Mouse (Mus musculus) midbrain, embryonic 16.5 days (tissue): Measurements from ENCODE around the gene Adprm. TPM values are rescaled to one million over a fixed set of nuclear protein-coding genes. Genes with fewer than 3 reads are reported as not detected.

Experiments
- ATAC-seq: fragments of 200-750 bp; cut with Nextera tagmentation; 2 replicates; pipeline ENCODE4 v1.8.0; 2017; ENCODE audit warnings: moderate TSS enrichment
- H3K27ac ChIP-seq: fragments of 300-500 bp; sonication (generic); 2 replicates; pipeline ENCODE4 v1.5.1; 2014; ENCODE audit warnings: mild to moderate bottlenecking, low read length, mixed read lengths
- H3K27me3 ChIP-seq: fragments of 300-500 bp; sonication (generic); 2 replicates; pipeline ENCODE4 v1.6.1; 2014; ENCODE audit warnings: low read depth, low read length, mixed read lengths; ENCODE audit not compliant: control insufficient read depth, insufficient read depth
- H3K36me3 ChIP-seq: fragments of 300-500 bp; sonication (generic); 2 replicates; pipeline ENCODE4 v1.6.1; 2014; ENCODE audit warnings: mild to moderate bottlenecking, low read length, moderate library complexity, mixed read lengths; ENCODE audit not compliant: control insufficient read depth, insufficient read depth
- H3K4me1 ChIP-seq: fragments of 300-500 bp; sonication (generic); 2 replicates; pipeline ENCODE4 v1.6.1; 2014; ENCODE audit warnings: mild to moderate bottlenecking, low read length, mixed read lengths; ENCODE audit not compliant: control insufficient read depth, insufficient read depth
- H3K4me2 ChIP-seq: fragments of 300-500 bp; sonication (generic); 2 replicates; pipeline ENCODE4 v1.6.1; 2014; ENCODE audit warnings: mild to moderate bottlenecking, low read length, mixed read lengths
- H3K4me3 ChIP-seq: fragments of 300-500 bp; sonication (generic); 2 replicates; pipeline ENCODE4 v1.5.1; 2014; ENCODE audit warnings: low read depth, mild to moderate bottlenecking, low read length, moderate library complexity, mixed read lengths
- H3K9ac ChIP-seq: fragments of 300-500 bp; sonication (generic); 2 replicates; pipeline ENCODE4 v1.6.1; 2014; ENCODE audit warnings: low read depth, low read length, mixed read lengths
- H3K9me3 ChIP-seq: fragments of 300-500 bp; sonication (generic); replicated peaks from 2 replicates; pipeline ENCODE4 v1.6.1; 2014; ENCODE audit warnings: mild to moderate bottlenecking, low read length, mixed read lengths; ENCODE audit not compliant: control insufficient read depth, poor library complexity, severe bottlenecking
- WGBS: fragments of 180-500 bp; shearing (Covaris S2); extraction: QIAGEN DNeasy Blood & Tissue Kit; methylation state at CpG from one replicate; pipeline ENCODE4 v1.1.7; 2014; 5-methylcytosine and 5-hydroxymethylcytosine counted together
- polyA plus RNA-seq: library from polyadenylated mRNA; unstranded; fragments of >200 nt; fragmentation: Nextera tagmentation; extraction: Ambion mirVana; gene quantifications from 2 replicates; pipeline ENCODE4 v1.2.1, GENCODE M21; 2015

The Adprm gene
- polyA plus RNA-seq, 1 experiment from 2014 or later: 28.2 TPM

GRCm38 (mm10) chr11:67080168-67080567, 27.8 kb upstream of the Adprm start:
- peak; percentile 14; the same call in 1 of the 2 replicates for ATAC-seq

GRCm38 (mm10) chr11:67079740-67080139, 27.3 kb upstream of the Adprm start:
- Histone ChIP-seq H3K27me3 (peaks cover 6% of the 10 kb centered on the region), H3K4me3 (no peak overlapping the region), H3K4me1 (peaks cover 2% of the 10 kb centered on the region; the same call in 1 of the 2 replicates), H3K36me3 (no peaks in the 10 kb centered on the region), H3K4me2 (no peak overlapping the region), H3K9me3 (no peaks in the 10 kb centered on the region), H3K9ac (no peak overlapping the region), H3K27ac (no peak overlapping the region)
- 44% methylated on average over 11 of the region's 11 CpGs for WGBS
- ATAC-seq: no peak

More at GRCm38 (mm10) chr11:67080168-67080567, 27.8 kb upstream of the Adprm start:
- H3K4me3 ChIP-seq: no peak overlapping the region
- no peak overlapping the region for H3K27ac ChIP-seq
- WGBS: 4% methylated on average over 3 of the region's 3 CpGs
- peaks cover 7% of the 10 kb centered on the region for H3K27me3 ChIP-seq
- H3K9me3 ChIP-seq: no peaks in the 10 kb centered on the region
- H3K9ac ChIP-seq: no peak overlapping the region
- H3K4me1 ChIP-seq: peaks cover 2% of the 10 kb centered on the region; the same call in 1 of the 2 replicates
- H3K4me2 ChIP-seq: no peak overlapping the region
- no peaks in the 10 kb centered on the region for H3K36me3 ChIP-seq

GRCm38 (mm10) chr11:67078888-67079287, 26.5 kb upstream of the Adprm start:
- Histone ChIP-seq H3K4me1 (peaks cover 2% of the 10 kb centered on the region; the same call in 1 of the 2 replicates), H3K4me3 (no peak overlapping the region), H3K27ac (no peak overlapping the region), H3K4me2 (no peak overlapping the region), H3K9ac (no peak overlapping the region), H3K36me3 (no peaks in the 10 kb centered on the region), H3K9me3 (no peaks in the 10 kb centered on the region), H3K27me3 (peaks cover 2% of the 10 kb centered on the region; the same call in 1 of the 2 replicates)
- 81% methylated on average over 6 of the region's 6 CpGs for WGBS
- no peak for ATAC-seq

GRCm38 (mm10) chr11:67078000-67078399, 25.6 kb upstream of the Adprm start, which contains the start of gene Myh3:
Gene Myh3 (plus strand): TSS chr11:67078300.
- WGBS: 94% methylated on average over 5 of the region's 5 CpGs
- Histone ChIP-seq H3K36me3 (no peaks in the 10 kb centered on the region), H3K4me1 (peaks cover 2% of the 10 kb centered on the region; the same call in 1 of the 2 replicates), H3K4me2 (no peak within 1 kb of the TSS), H3K27me3 (no peaks in the 10 kb centered on the region), H3K9me3 (no peaks in the 10 kb centered on the region), H3K9ac (no peak within 1 kb of the TSS), H3K4me3 (no peak within 1 kb of the TSS), H3K27ac (no peak within 1 kb of the TSS)
- no peak for ATAC-seq

GRCm38 (mm10) chr11:67077435-67077834, 25.0 kb upstream of the Adprm start:
- H3K9ac ChIP-seq: no peak overlapping the region
- H3K4me2 ChIP-seq: no peak overlapping the region
- 44% methylated on average over 3 of the region's 3 CpGs for WGBS
- no peaks in the 10 kb centered on the region for H3K9me3 ChIP-seq
- ATAC-seq: no peak
- H3K27ac ChIP-seq: no peak overlapping the region
- H3K4me1 ChIP-seq: peaks cover 2% of the 10 kb centered on the region; the same call in 1 of the 2 replicates
- H3K36me3 ChIP-seq: no peaks in the 10 kb centered on the region
- H3K4me3 ChIP-seq: no peak overlapping the region
- H3K27me3 ChIP-seq: no peaks in the 10 kb centered on the region

GRCm38 (mm10) chr11:67076781-67077180, 24.4 kb upstream of the Adprm start:
- Histone ChIP-seq H3K27ac (no peak overlapping the region), H3K36me3 (no peaks in the 10 kb centered on the region), H3K27me3 (no peaks in the 10 kb centered on the region), H3K4me2 (no peak overlapping the region), H3K9ac (no peak overlapping the region), H3K4me1 (peaks cover 2% of the 10 kb centered on the region; the same call in 1 of the 2 replicates), H3K9me3 (no peaks in the 10 kb centered on the region), H3K4me3 (no peak overlapping the region)
- 93% methylated on average over 5 of the region's 5 CpGs for WGBS
- no peak for ATAC-seq

- 27% methylated on average over 3 of the region's 3 CpGs for WGBS
- no peaks in the 10 kb centered on the region for H3K36me3 ChIP-seq
Measured at GRCm38 (mm10) chr11:67075036-67075435, 22.6 kb upstream of the Adprm start.

GRCm38 (mm10) chr11:67072615-67073130, 20.3 kb upstream of the Adprm start:
- Histone ChIP-seq H3K4me2 (no peak overlapping the region), H3K27me3 (no peaks in the 10 kb centered on the region), H3K9me3 (no peaks in the 10 kb centered on the region), H3K36me3 (no peaks in the 10 kb centered on the region), H3K4me1 (no peaks in the 10 kb centered on the region), H3K9ac (no peak overlapping the region), H3K4me3 (no peak overlapping the region), H3K27ac (no peak overlapping the region)
- no peak for ATAC-seq
- 65% methylated on average over 15 of the region's 15 CpGs for WGBS

More at GRCm38 (mm10) chr11:67075036-67075435, 22.6 kb upstream of the Adprm start:
- Histone ChIP-seq H3K4me1 (peaks cover under 1% of the 10 kb centered on the region; the same call in 1 of the 2 replicates), H3K9me3 (no peaks in the 10 kb centered on the region), H3K4me2 (no peak overlapping the region), H3K9ac (no peak overlapping the region), H3K4me3 (no peak overlapping the region), H3K27me3 (no peaks in the 10 kb centered on the region), H3K27ac (no peak overlapping the region)
- no peak for ATAC-seq

- no peak overlapping the region for H3K27ac ChIP-seq
- H3K27me3 ChIP-seq: no peaks in the 10 kb centered on the region
- H3K4me1 ChIP-seq: no peaks in the 10 kb centered on the region
- H3K4me2 ChIP-seq: no peak overlapping the region
- 94% methylated on average over 3 of the region's 3 CpGs for WGBS
- H3K36me3 ChIP-seq: peaks cover 28% of the 10 kb centered on the region
- no peak for ATAC-seq
- no peak overlapping the region for H3K9ac ChIP-seq
- no peak overlapping the region for H3K4me3 ChIP-seq
- H3K9me3 ChIP-seq: no peaks in the 10 kb centered on the region
Measured at GRCm38 (mm10) chr11:67067741-67068140, 15.3 kb upstream of the Adprm start.
